Mouse (Mus musculus): ENCODE results near the gene Pdcd4.

Pdcd4 gene

DNA sequence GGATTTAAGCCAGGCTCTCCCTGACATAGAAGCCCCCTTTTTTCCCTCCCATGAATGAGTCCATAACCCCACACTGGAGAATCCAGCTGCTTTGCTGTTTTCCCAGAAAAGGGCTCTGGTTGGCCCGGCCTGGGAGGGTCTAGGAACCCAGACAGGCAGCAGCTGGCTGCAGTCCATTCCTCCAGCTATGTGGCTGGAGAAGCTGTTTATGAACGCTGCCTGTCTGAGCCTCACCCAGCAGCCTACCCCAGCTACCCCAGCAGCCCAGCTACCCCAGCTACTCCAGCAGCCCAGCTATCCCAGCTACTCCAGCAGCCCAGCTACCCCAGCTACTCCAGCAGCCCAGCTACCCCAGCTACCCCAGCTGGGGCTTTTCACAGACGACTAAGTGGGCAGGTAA, at the start of gene Pdcd4:
Pdcd4 (plus strand) TSS at position 171 of the 400 bp plus-strand sequence.
- peak; percentile 29 for DNase-seq (ENCODE audit: low spot score)

DNA sequence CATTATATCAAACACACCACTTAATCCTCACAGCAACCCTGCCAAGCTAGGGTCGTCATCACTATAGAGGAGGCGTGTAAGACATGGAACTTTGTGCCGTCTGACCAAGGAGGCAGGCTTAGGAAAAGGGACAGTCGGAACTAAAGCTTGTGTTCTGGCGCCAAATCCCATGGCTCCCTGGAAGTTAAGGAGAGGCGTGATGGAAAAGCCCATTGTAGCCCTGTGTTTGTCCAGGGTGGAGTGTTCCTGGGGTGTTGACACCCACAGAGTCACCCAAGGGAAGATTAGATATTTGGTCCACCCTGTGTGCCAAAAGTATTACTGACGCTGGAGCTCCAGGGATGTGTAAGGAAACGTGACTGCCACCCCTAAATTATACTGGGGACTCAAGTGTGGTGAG, 48.1 kb upstream of the Pdcd4 start:
- no peak for DNase-seq (ENCODE audit: low spot score)

DNA sequence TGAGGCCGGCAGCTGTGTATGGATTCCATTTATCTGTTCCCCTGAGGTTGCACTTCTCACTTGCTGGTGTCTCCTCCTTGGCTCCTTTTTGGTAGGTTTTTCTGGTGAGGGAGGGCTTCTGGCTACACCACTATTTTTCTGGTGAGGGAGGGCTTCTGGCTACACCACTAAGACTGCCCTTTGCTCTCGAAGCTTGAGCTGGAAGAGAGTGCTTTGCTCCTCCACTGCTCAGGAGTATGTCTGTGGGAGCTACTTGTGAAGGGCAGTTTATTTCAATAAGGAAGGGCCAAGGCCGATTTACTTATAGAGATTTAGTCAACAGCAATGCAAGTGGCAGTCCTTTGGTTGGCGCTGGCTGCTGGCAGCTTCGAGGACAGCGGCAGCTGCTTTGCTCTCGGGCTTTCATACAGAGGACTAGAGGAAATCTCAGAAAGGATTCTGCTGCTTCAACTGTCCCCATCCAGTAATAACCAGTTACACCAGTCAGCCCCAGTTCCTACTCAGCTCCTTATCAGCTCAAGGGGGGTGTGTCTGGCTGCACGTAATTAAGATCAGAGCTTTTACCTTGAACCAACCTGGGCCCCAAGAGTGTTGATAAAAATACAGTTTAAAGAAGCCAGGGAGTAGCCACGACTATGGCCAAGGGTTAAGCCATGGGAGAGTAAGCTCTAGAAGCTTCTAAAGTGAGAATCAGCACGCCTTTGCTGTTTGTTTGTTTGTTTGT, 43.6 kb upstream of the Pdcd4 start:
- no peak for DNase-seq (ENCODE audit: low spot score)

DNA sequence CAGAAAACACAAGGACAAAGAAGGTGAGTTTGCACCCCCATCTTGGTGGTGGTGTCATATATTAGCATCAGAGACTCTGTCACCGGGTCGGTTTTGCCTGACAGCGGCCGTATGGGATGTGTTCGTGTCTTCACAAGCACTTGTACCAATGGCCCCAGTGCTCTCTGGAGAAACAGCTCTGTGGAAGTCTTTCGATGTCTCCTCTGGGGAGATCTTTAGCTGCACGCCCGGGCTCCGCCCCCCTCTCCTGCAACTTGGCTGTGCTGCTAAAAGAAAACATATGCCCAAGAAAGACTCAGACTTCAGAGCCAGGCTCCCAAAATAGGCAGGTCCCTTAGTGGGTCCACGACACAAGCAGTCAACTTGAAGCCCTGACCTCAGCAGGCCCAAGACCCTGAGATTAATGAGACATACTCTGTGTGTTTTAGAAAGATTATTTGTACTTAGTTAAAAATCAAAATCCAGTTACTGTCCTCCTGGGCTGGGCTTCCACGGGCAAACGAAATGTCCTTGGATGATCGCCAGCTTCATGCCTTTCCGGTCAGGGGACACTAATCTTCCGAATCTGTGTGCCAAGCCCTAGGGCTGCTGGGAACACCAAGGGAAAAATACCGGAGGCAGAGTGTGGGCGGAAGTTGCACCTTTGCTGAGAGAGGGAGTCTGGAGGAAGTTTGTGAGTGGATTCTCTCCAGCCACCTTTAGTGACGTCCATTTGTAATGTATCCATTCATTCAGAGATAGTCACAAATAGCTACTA, 41.7 kb upstream of the Pdcd4 start:
- DNase-seq (ENCODE audit: low spot score) = peak; percentile 79

DNA sequence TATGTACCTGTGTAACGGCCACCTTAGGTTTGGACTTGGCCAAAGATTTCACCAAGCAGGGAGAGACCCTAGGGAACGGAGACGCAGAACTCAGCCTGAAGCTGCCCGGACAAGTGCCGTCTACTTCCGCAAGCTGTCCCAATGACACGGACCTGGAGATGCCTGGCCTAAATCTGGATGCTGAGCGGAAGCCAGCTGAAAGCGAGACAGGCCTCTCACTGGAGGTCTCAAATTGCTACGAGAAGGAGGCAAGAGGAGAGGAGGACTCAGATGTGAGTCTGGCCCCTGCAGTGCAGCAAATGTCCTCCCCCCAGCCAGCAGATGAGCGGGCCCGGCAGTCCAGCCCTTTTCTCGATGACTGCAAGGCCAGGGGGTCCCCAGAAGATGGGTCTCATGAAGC, 40.7 kb upstream of the Pdcd4 start:
- DNase-seq (ENCODE audit: low spot score) = no peak

DNA sequence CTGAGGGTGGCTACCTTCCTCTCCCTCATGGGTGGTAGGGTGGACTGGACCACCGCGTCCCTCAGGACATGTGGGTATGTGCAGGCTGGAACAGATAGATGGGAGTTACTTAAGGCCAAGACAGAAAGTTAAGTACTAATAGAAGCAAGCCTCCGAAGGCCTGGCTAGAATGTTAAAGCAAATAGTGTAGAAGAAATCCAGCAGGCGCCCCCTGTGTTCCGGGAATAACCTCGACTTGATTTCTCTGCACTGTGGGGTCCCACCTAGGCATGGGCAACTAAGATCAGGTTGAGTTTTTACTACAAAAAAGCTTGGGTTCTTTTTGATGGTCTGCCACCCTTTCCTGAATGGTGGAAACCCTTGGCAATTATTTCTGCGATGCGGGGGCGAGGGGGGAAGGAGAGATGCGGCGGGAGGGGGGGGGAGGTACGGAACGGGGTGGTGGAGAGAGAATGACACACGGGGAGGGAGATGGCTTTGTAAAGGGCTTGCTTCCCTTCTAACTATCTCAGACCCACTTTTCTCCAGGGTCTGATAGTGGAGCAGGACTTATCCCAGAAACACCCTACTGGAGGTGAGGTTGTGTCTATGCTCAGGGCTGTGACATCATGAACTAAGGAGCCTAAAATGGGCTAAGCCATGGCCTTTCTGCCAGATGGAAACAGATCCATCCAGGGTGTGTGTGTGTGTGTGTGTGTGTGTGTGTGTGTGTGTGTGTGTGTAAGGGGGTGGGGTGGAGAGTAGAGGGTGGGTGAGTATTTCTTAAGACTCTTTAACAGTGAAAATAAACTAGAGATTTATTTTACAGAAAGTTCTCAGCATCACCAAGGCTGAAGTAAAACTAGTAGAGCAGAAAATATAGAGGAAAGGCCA, 40.0 kb upstream of the Pdcd4 start:
- DNase-seq (ENCODE audit: low spot score) = no peak

DNA sequence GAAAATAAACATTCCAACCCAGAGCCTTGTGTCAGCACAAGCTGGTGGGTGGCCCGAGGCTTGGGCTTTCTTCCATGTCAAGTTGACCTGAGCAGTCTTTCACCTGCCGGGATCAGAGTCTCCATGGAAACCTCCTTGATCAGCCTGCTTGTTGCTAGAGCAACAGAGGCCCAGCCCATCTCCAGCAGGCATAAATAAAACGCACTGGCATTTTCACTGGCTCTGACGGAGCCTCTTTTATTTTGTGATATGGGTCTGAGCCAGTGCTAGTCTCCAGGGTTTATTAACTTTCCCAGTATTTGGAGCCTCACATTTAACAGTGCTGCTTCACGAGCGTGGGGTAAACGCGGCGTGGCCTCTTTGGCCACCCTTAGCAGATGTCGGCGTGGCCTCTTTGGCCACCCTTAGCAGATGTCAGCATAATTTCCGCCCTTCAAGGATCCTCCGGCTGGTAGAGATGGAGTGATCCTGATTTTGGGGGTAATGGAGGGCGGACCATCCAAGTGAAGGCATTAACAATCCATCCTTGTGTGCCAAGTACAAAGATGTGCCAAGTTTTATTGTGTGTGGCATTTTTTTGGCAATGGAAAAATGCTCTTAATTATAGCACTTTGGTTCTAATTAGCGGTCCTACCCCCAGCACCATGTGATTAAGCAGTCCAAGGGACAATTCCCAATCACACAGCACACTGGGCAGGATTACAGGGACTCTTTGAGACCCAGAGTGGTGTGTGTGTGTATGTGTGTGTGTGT, 39.2 kb upstream of the Pdcd4 start:
- DNase-seq (ENCODE audit: low spot score) = peak; percentile 92

DNA sequence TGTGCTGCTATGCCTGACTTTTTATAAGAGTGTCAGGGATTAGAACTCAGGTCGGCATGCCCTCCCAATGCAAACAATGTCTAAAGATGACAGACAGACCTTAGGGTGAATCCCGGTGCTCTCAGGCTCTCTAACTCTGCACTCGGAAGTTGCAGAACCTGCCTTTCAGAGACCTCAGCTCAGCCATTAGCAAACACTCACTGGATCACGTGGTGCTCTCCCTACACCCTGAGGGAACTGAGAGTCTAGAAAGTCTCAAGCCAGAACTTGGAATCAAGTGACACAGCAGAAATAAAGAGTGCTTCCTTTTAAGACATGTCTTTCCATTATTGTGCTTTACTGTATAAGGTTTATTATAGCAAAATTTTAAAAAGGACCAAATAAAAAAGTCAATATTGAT, 37.1 kb upstream of the Pdcd4 start:
- DNase-seq (ENCODE audit: low spot score) = no peak

DNA sequence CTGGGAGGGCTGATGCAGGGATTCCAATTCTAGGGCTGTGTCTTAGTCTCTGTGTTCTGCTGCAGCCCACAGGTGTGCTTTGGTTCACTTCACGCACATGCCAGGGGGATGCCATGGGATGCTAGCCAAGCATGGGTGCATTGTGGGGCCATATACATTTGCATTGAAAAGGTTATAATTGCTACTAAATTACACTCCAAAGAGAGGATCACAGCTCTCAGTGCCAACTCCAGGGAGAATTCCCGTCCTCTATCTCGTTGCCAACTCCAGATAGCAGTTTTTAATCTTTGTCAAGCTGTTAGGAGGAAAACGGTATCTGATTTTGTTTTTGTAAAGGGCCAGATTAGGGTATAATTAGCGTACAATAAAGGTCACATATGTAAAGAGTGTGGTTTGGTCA, 36.2 kb upstream of the Pdcd4 start:
- no peak for DNase-seq (ENCODE audit: low spot score)

DNA sequence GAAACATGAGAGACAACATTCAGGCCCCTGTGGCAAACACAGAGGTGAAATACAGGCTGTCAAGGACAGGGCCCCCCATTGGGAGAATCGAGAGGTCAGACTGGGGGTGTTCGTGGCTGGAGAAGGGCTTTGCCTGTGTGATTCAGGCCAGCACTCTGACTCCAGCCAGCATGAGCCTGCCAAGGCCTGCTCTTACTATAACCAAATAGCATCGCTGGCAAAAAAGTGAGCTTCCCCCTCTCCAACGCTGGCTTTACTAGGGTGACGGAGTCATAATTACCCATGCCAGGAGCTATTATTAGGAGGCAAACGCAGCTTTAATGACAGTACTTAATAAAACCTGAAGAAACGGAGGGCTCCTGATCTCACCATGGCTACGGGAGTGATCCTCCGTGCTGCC, 35.2 kb upstream of the Pdcd4 start:
- DNase-seq (ENCODE audit: low spot score) = no peak

DNA sequence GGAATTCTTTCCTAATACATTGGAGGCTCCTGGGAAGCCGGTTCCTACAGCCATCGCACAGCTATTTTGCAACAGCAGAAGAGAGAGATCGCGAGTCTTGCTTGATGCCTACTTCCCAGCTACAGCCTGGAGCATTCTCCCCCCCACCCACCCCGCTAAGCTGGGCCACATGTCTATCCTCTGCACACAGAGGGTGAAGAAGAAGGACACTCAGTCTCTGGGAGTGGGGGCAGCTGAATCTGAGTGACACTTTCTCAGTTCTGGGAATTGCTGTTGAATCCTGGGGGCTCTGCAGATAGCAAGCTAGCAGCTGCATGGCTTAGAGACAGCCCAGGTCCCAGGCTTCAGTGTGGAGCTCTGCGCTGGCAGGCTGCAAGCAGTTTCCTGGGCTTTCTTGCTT, 34.1 kb upstream of the Pdcd4 start:
- no peak for DNase-seq (ENCODE audit: low spot score)

DNA sequence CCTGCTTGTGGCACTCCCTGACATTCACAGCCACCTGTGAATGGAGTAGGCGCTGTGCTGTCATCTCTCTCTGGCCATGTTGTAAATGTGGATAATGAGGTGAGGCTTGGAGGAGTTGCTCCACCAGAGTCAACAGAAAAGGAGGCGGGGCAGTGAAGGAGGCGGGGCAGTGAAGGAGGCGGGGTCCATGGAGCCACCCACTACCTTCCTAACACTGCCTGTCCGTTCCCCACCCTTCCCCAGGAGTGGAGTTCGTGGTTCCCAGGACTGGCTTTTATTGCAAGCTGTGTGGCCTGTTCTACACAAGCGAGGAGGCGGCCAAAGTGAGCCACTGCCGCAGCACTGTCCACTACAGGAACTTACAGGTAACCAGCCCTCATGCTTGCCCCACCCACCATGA, 32.9 kb upstream of the Pdcd4 start:
- no peak for DNase-seq (ENCODE audit: low spot score)

DNA sequence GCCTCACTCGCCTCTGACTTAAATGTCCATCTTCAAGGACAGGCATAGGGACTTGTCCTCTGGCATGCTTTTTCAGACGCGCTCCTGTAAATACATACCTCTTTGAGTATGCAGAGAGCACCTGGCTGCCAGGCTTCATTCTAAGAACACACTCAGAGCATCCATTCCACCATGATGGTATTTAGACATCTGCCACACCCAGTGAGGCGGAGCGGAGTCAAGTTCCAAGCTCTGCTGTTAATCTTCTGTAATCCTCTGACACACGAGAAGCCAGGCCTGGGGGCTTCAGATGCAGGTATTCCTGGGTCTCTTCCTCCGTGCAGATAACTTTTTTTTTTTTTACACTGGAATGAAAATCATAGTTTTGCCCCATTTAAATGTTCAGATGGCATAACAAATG, 32.4 kb upstream of the Pdcd4 start:
- no peak for DNase-seq (ENCODE audit: low spot score)

DNA sequence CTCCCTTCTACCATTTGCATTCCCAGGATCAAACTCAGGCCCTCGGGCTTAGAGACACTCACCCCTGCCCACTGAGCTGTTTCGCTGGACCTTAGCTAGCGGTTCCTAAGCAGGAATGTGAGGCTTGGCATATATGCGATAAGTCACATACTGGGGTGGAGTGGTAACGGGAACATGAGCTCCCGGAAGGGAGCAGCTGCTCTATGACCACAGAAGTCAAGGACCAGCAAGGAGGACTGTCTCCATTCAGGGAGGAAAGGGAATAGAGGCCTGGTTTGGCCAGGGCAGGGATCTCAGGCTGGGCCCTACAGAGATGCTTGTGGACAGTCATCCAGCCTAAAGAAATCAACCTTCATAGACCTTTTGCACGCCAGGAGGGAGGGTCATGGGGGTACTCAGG, 30.7 kb upstream of the Pdcd4 start:
- no peak for DNase-seq (ENCODE audit: low spot score)

DNA sequence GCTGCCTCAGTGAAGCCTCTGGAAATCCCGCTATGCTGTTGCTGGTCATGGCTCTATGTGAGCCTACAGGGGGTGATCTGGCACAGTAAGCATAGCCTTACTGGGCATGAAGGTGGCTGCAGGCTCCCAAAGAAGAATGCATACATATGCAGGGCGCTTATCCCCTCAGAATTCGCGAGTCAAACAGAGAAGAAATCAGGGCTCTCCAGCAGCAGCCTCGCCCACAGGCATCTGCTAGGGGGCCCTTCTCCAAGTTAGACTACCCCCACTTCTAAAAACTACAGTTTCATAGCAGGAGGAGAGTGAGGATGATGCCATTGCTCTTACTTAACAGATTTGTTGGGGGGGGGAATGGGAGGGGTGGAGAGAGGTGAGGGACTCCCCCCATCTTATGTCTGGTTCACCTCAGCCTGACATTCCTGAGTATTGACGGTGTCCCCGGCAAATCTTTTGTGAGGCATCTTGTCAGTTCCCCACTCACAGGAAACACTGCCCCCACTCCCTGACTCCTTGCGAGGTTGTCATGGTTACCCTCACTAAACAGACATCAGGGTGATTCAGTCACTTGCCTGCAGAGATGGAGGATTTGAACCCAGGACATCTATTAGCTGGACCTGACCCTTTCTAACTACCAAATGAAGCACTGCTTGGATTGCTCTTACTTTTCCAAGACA, 29.3 kb upstream of the Pdcd4 start:
- no peak for DNase-seq (ENCODE audit: low spot score)

DNA sequence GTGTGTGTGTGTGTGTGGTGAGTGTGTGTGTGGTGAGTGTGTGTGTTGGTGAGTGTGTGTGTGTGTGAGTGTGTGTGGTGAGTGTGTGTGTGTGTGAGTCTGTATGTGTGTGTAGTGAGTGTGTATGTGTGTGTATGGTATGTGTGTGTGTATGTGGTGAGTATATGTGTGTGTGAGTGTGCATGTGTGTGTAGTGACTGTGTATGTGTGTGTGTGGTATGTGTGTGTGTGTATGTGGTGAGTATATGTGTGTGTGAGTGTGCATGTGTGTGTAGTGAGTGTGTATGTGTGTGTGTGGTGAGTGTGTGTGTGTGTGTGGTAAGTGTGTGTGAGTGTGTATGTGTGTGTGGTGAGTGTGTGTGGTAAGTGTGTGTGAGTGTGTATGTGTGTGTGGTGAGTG, 24.8 kb upstream of the Pdcd4 start:
- DNase-seq (ENCODE audit: low spot score) = no peak

DNA sequence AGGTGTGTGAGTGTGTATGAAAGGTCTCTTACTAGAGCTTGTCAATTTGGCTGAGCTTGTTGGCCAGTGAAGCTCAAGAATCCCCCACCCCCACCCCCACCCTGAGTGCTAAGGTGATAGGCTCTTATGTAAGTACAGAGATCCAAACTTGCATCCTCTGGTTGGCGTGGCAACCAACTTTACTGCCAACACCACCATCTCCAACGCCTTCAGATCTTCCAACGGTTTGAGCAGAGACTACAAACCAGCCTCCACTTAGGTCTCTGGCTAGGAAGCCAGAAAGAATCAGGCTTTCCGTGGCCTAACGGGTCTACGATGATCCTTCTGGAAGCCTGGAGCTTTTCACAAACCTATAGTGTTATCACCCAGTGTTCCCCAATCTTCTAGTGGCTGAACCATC, 23.9 kb upstream of the Pdcd4 start:
- no peak for DNase-seq (ENCODE audit: low spot score)

DNA sequence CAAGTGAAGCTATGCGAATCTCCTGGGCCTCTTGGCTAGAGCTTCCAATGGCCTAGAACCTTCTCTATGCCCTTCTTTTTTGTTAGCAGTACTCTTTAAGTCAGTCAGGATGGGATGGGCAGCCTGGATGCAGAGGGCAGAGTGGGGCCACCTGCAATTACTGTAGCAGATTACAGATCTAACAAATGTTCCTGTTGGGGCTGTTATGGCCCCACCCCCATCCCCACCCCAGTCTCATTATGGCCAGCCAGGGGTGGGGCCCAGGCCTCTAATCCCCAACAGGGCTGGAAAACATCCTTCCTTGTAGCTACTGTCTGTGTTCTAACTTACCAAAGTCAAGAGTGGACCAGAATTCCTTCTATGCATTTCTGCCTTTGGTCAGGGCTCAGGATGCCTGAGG, 23.2 kb upstream of the Pdcd4 start:
- no peak for DNase-seq (ENCODE audit: low spot score)

DNA sequence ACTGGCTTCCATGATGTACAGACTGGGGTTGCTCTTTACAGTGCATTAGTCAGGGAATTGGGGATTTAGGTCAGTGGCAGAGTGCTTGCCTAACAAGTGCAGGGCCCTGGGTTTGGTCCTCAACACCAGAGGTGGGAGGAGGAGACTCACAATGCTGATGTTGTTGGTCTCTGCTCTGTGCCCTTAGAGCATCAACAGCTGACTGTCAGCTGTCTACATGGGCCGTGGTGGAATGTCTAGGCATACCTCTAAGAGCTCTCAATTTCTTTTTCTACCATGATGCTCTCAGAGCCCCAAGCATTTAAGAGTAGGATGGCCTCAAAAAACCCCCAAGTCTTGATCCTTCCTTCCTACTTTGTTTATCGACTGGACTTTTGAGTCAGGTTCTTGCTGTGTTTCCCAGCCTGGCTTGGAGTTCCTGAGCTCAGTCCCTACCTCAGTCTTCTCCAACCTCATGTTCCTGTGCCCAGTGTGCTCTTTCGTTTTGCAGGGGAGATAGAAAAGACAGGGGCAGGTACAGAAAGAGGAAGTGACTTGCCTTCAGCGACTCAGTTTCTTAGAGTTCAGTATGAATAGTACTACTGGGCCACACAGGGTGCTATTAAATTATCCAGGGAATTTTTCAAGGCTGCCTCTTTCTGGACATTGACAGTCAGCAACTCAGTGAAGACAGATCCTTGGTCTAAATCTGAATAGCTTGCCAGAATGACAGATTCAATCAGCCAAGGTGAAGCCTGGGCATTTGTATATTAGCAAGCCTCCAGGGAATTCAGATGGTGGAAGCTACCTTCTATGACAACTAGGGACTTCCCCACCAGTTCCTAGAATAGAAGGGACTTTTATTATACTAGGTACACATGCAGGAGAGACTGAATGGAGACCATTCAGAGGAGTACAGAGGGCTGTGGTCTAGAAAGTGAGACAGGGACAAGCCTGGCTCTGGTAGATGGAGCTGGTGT, 22.3 kb upstream of the Pdcd4 start:
- no peak for DNase-seq (ENCODE audit: low spot score)

DNA sequence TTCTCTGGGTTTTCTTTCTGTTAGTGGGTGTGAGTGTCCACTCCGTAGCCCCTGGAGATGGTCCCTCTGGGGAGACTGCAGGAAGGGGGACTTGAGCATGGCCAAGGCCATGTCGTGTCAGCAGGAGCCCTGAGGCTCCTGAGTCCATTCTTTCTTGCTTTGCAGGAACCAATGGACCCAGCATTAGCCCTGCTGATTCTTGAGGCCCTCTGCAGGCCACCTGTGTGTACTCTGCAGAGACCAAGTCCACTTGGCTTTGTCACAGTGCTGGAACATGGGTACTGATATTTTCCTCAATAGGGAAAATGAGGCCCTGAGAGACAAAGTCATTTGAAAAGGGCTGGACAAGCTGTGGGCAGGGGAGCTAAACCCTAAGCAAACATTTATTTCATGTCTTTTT, 21.5 kb upstream of the Pdcd4 start:
- DNase-seq (ENCODE audit: low spot score) = no peak

All from ovary, adult 18-20 months (tissue).